Mouse (Mus musculus) urinary bladder, postnatal 14 days (tissue): ENCODE measurements around the gene 1700088E04Rik.
A peak's percentile ranks its signal among the peaks of the same experiment; 100 is the strongest.

Source experiments
- DNase-seq: peaks from one replicate; pipeline ENCODE4 v3.0.0; 2021; ENCODE audit warnings: low spot score

1700088E04Rik gene

GRCm38 (mm10) chr15:79098220-79098619, 42.8 kb downstream of the 1700088E04Rik start:
- no peak for DNase-seq

DNA sequence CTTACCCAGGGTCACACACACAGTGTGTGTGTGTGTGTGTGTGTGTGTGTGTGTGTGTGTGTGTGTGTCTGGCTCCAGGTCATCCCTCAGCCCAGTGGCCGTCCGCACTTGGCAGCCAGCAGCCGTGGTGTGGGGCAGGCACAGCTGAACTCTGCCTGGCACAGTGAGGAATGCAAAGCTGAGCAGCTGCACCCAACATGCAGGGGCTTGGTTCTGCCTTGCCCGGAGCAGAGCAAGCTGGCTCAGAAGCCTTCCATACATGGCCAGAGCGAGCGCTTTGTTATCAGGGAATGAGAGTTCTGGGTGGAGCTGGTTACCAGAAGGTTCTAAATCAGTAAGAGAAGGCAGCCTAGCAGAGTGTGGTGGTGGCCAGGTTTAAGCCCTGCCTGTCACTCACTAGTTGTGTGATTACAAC, 43.4 kb downstream of the 1700088E04Rik start:
- DNase-seq: peak; percentile 85

GRCm38 (mm10) chr15:79097135-79097534, 43.9 kb downstream of the 1700088E04Rik start:
- DNase-seq: peak; percentile 35

DNA sequence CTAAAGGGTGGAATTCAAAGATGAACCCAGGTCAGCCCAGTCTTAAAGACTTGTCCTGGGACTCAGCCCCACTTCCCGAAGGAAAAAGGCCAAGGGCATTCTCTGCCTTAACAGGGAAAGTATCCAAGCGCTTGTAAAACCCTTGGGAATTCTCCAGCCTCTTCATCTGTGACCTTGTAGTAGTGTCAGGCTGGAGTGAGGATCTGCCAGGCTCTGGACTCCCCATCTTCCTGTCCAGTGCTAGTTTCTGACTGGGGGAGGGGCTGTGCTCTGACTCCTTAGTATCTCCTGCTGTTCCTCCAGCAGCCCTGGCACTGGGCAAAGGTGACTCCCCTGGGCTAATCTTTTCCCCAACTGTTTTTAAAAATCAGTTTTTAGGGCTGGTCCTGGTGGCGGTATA, 44.5 kb downstream of the 1700088E04Rik start:
- DNase-seq: peak; percentile 46

DNA sequence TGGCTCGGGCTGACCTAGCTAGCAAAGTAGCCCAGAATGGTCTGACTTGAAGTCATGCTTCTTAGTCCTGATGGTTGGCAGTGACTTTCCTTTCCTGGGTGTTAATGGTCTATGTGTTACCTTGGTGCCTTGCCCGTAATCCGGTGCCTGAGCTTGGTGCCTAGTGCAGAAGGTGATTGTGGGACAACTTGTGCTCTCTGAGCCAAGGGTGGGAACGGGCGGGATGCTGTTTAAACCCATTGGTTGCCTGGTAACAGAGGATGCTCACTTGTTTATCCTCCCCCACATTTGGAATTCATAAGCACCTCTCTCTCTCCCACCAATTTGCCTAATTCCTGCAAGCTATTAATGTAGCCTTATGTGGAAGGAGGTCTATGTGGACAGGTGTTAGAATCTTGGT, 45.6 kb downstream of the 1700088E04Rik start:
- DNase-seq: no peak

- DNase-seq: peak; percentile 61
These were observed 47.8 kb downstream of the 1700088E04Rik start for GRCm38 (mm10) chr15:79093083-79093839.

DNA sequence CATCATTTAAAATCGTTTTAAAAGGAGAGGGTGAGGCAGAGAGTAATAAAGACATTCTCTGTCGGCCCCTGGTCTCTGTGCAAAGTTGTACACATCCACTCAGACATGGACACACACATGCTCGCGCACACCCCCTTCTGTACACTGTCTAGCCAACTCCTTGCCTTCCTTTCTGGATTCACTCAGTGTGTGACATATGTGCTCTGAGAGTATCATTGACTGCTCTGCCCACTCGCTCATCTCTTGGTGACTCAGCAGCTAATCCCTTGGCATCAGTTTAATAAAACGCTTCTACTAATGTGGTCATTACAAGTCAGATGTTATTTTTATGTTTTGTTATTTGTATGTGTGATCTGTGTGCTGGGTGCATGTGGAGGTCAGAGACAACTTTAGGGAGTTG, 48.8 kb downstream of the 1700088E04Rik start:
- no peak for DNase-seq

GRCm38 (mm10) chr15:79079567-79079966, 61.5 kb downstream of the 1700088E04Rik start:
- DNase-seq: no peak
